Mouse (Mus musculus) adipocyte (in vitro differentiated cells): ENCODE measurements at regions not wholly inside any gene's neighbourhood (a gene's known extent, or its start where the extent isn't known, plus 50 kb on each side); places are given as distances from the start of the nearest gene placed in this dataset.

Experiments
- DNase-seq: peaks from one replicate; pipeline ENCODE4 v3.0.0-alpha.2; 2016; ENCODE audit warnings: low spot score

DNA sequence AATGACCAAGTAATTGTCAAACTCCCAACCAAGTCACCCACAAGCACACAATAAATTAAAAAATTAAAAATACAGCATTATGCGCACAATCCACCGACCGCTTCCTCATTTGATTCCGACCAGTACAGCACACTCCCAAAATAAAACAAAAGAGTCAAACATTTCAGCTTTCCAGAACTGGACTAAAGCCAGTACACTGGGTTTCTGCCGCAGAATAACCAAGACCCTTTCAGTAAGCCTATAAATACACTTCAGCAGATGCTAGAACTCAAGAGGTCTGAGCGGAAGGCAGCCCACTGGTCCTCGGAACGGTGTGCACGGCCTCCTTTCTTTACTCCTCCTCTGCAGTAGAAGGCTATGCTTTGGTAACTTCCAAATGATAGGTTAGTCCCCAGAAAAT is 98.2 kb upstream of the Selenok start:
- no peak for DNase-seq

GRCm38 (mm10) chr14:29876668-29877067 is 91.4 kb upstream of the Selenok start:
- no peak for DNase-seq

GRCm38 (mm10) chr14:29877671-29878422 is 90.3 kb upstream of the Selenok start:
- DNase-seq: no peak

DNA sequence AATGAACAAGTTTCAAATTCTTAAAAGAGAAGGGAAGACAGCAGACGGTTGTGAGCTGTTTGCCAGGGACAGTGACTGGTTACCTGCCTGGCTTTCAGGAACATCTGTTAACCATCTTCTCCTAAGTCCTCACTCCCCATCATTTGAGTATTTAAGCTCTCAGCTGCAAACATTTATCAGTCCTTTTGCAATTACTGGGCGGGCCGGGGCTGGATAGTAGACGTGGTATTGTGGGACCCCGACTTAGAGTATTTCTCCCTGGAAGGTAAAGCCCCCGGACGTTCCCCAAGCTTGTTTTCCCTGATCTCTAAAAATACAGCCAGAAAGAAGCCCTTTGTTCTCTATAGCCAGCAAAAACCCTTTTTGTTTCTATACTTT is 89.7 kb upstream of the Selenok start:
- DNase-seq: no peak

GRCm38 (mm10) chr14:29879283-29879682 is 88.8 kb upstream of the Selenok start:
- no peak for DNase-seq

GRCm38 (mm10) chr14:29882666-29883344 is 85.3 kb upstream of the Selenok start:
- DNase-seq: no peak

DNA sequence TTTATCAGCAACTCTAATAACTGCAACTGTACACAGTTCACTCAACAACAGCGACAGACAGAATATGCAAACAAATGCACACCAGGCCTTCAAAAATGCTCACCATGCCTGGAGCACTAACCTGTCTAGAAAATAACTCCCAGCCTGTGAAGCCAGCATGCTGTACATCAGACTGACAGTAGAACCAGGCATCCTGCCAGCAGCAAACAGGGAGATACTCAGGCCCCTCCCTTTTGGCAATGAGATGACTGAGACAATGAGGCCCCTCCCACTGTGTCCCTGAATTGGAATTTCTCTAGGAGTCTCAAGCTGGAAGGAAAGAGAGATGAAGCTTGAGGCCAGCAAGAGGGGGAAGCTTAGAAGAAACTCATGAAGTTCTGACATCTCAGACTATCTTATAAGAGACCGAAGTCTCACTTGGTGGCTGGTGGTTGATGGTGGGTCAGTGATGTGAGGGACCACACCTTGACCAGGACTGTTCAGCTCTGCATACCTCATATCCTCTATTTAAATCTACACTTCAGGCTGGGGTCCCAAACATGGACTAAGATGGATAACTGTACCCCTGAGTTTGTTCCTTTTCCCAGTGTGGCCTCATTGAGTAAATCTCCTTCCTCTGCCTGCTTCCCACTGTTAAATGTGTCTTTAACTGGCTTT is 72.6 kb upstream of the Selenok start:
- DNase-seq: peak; percentile 13

DNA sequence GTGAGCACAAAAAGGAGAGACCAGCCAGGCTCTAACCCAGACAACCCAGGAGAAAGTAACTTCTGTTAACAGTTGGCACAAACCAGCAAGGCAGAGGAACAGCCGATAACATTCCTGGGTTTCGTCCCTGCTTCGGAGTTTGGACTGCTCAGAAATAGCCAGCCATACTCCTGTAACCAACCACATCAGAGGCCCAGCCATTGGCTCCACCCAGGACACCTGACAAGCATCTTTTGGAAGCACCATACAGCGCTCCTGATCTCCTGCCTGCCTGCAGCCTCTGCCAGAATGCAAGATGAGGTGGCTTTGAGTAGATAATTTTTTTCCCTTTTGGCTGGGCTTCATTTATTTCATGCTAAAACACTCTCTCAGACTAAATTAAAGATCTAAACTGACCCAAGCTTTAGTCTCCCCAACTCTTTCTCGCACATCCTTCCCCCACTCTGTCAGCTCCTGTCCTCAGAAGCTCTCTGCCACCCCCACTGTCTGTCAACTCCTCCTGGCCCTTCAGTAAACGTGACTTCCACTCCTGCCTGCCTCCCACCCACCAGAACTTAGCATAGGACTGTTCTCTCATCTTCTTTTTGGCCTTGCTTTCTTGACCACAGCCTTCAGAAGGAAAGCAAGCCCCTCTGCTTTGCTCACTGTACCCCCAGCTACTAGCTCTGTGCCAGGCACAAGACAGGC is 72.0 kb upstream of the Selenok start:
- no peak for DNase-seq

- DNase-seq: no peak
Measured at GRCm38 (mm10) chr14:29900931-29901330, 67.2 kb upstream of the Selenok start.

GRCm38 (mm10) chr14:29903574-29903973 is 64.5 kb upstream of the Selenok start:
- DNase-seq: no peak

GRCm38 (mm10) chr14:29904856-29905255 is 63.3 kb upstream of the Selenok start:
- no peak for DNase-seq

DNA sequence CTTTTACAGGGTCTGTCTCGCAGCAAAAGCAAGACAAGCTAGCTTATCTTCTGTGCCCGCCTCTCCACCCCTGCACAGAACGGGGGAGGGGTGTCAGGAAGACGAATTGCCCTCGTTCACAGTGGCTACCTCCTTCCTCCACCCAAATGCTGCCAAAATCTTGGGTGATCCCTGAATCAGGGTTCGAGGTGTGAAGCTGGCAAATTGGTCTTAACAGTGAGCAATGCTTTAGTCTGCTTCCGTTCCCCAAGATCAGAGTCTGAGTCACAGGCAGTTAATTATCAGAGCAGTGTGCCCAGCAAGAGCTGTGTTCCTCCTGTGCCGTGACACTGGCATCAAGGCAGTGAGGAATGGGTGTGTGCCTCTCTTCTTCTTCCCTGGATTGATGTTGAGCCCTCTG is 58.4 kb upstream of the Selenok start:
- no peak for DNase-seq
